Mouse (Mus musculus) myocyte (in vitro differentiated cells): ENCODE data around the gene Stk24.

ENCODE experiments used
- CEBPB ChIP-seq: IDR thresholded peaks from 2 replicates; pipeline ENCODE4 v1.6.1; 2011; ENCODE audit warnings: mild to moderate bottlenecking, moderate library complexity; ENCODE audit not compliant: poor library complexity, insufficient read depth, severe bottlenecking
- E2F4 ChIP-seq: IDR thresholded peaks from one replicate; pipeline ENCODE4 v1.6.1; 2011; ENCODE audit warnings: mild to moderate bottlenecking, control low read depth, moderate library complexity; ENCODE audit not compliant: insufficient read depth
- MAX ChIP-seq: IDR thresholded peaks from one replicate; pipeline ENCODE4 v1.6.1; 2011; ENCODE audit warnings: low read depth, mild to moderate bottlenecking, control low read depth
- MYOD1 ChIP-seq, 3 experiments: IDR thresholded peaks; one replicate each; pipeline ENCODE4 v1.6.1; 2011; ENCODE audit warnings: control low read depth in 2 of 3, low read depth in 2 of 3, mild to moderate bottlenecking in 2 of 3, moderate library complexity in 1 of 3; ENCODE audit not compliant: insufficient read length in 2 of 3, control insufficient read depth in 1 of 3
- MYOG ChIP-seq, 3 experiments: IDR thresholded peaks; one replicate each; pipeline ENCODE4 v1.6.1; 2011; ENCODE audit warnings: control low read depth in 2 of 3, low read depth in 2 of 3, mild to moderate bottlenecking in 2 of 3; ENCODE audit not compliant: insufficient read length in 2 of 3, control insufficient read depth in 1 of 3, insufficient read depth in 1 of 3
- POLR2A ChIP-seq: IDR thresholded peaks from one replicate; pipeline ENCODE4 v1.6.1; 2011; ENCODE audit warnings: low read depth, mild to moderate bottlenecking, control low read depth, moderate library complexity; ENCODE audit not compliant: insufficient read length
- REST ChIP-seq: IDR thresholded peaks from one replicate; pipeline ENCODE4 v1.6.1; 2011; ENCODE audit warnings: mild to moderate bottlenecking, control low read depth, moderate library complexity; ENCODE audit not compliant: insufficient read depth, insufficient read length
- USF1 ChIP-seq: IDR thresholded peaks from one replicate; pipeline ENCODE4 v1.6.1; 2011; ENCODE audit warnings: low read depth, mild to moderate bottlenecking, control low read depth, moderate library complexity

GRCm38 (mm10) chr14:121280601-121281335 is 99.0 kb downstream of the Stk24 start:
- TF ChIP-seq POLR2A (peak; percentile 21), CEBPB (no peak), MYOD1 (IDR thresholded peaks at IDR 0.05; ENCODE audit: control insufficient read depth in 1 of 3, insufficient read length in 2 of 3, low read depth in 2 of 3) (no peak), REST (no peak), MAX (no peak), USF1 (no peak), MYOG (IDR thresholded peaks at IDR 0.05; ENCODE audit: control insufficient read depth in 1 of 3, insufficient read depth in 1 of 3, insufficient read length in 2 of 3, low read depth in 2 of 3) (no peak), E2F4 (no peak)
